In the genomic region with DNA sequence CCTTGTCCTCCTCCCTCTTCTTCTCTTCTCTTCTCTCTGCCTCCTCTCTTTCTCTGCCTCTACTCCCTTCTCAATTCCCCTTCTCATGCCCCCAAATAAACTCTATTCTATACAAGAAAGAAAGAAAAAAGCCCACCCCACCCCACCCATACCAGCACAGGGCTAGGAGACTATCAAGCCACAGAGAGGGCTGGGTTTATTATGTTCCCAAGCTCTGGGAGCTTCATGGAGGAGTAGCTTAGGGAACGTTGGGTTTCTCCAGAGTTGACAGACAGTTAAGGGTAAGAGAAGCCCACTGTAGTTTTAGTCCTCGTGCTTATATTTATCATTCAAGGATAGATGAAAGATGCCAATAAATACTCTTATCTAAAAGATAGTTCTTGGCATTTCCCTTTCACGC, we compare ENCODE assay signal across 7 mouse cellular contexts.
DNase-seq lines count a peak whose midpoint lies in the region; ATAC-seq and TF ChIP-seq lines count a peak whose summit lies in the region.

No protein-coding gene starts in this region.

- no peak overlapping the region for H3K27ac ChIP-seq in hindbrain, postnatal 0 days
- no peak overlapping the region for H3K27ac ChIP-seq in hindbrain, embryonic 12.5 days
- no peak overlapping the region for H3K27ac ChIP-seq in embryonic facial prominence, embryonic 13.5 days
- H3K27ac ChIP-seq in forebrain, embryonic 12.5 days = no peak overlapping the region
- H3K27ac ChIP-seq in midbrain, embryonic 13.5 days = no peak overlapping the region

- ATAC-seq in hindbrain, postnatal 0 days = peak; percentile 50
- no peak for ATAC-seq in hindbrain, embryonic 12.5 days (ENCODE audit: low FRiP score)
- ATAC-seq in embryonic facial prominence, embryonic 13.5 days (ENCODE audit: insufficient number of reproducible peaks, insufficient read depth, low FRiP score, low TSS enrichment, low read depth) = no peak
- ATAC-seq in forebrain, embryonic 12.5 days (ENCODE audit: low FRiP score) = peak; percentile 17; the same call in 1 of the 2 replicates
- peak; percentile 45 for ATAC-seq in midbrain, embryonic 13.5 days

- no peaks in the 10 kb centered on the region for H3K27me3 ChIP-seq in hindbrain, postnatal 0 days (ENCODE audit: insufficient read depth, low read length)
- H3K27me3 ChIP-seq in hindbrain, embryonic 12.5 days = peaks cover 37% of the 10 kb centered on the region
- H3K27me3 ChIP-seq in embryonic facial prominence, embryonic 13.5 days = peaks cover 36% of the 10 kb centered on the region
- peaks cover 51% of the 10 kb centered on the region for H3K27me3 ChIP-seq in forebrain, embryonic 12.5 days
- H3K27me3 ChIP-seq in midbrain, embryonic 13.5 days = peaks cover 45% of the 10 kb centered on the region

- no peak overlapping the region for H3K9ac ChIP-seq in hindbrain, postnatal 0 days (replicated peaks; ENCODE audit: low read length)
- H3K9ac ChIP-seq in hindbrain, embryonic 12.5 days = no peak overlapping the region
- H3K9ac ChIP-seq in embryonic facial prominence, embryonic 13.5 days = no peak overlapping the region
- no peak overlapping the region for H3K9ac ChIP-seq in forebrain, embryonic 12.5 days
- H3K9ac ChIP-seq in midbrain, embryonic 13.5 days (replicated peaks) = no peak overlapping the region

- no peak for TF ChIP-seq CTCF in hindbrain, postnatal 0 days (IDR thresholded peaks at IDR 0.05; ENCODE audit: low read depth)

- no peaks in the 10 kb centered on the region for H3K9me3 ChIP-seq in hindbrain, postnatal 0 days (ENCODE audit: low read length)
- no peaks in the 10 kb centered on the region for H3K9me3 ChIP-seq in hindbrain, embryonic 12.5 days (replicated peaks)
- H3K9me3 ChIP-seq in embryonic facial prominence, embryonic 13.5 days = no peaks in the 10 kb centered on the region
- no peaks in the 10 kb centered on the region for H3K9me3 ChIP-seq in forebrain, embryonic 12.5 days
- H3K9me3 ChIP-seq in midbrain, embryonic 13.5 days = no peaks in the 10 kb centered on the region

- no peaks in the 10 kb centered on the region for H3K36me3 ChIP-seq in hindbrain, postnatal 0 days (ENCODE audit: insufficient read depth, low read length)
- H3K36me3 ChIP-seq in hindbrain, embryonic 12.5 days = no peaks in the 10 kb centered on the region
- H3K36me3 ChIP-seq in embryonic facial prominence, embryonic 13.5 days = no peaks in the 10 kb centered on the region
- no peaks in the 10 kb centered on the region for H3K36me3 ChIP-seq in forebrain, embryonic 12.5 days (replicated peaks)
- H3K36me3 ChIP-seq in midbrain, embryonic 13.5 days = no peaks in the 10 kb centered on the region

- no peaks in the 10 kb centered on the region; the same call in 1 of the 2 replicates for H3K4me1 ChIP-seq in hindbrain, postnatal 0 days (ENCODE audit: insufficient read depth, low read length)
- H3K4me1 ChIP-seq in hindbrain, embryonic 12.5 days = 0 out of 2 replicates have a peak, but pooled peaks cover 5% of the 10 kb centered on the region
- peaks cover 15% of the 10 kb centered on the region for H3K4me1 ChIP-seq in embryonic facial prominence, embryonic 13.5 days
- H3K4me1 ChIP-seq in forebrain, embryonic 12.5 days = peaks cover 5% of the 10 kb centered on the region; the same call in 1 of the 2 replicates
- H3K4me1 ChIP-seq in midbrain, embryonic 13.5 days (replicated peaks) = peaks cover 6% of the 10 kb centered on the region

- 14% methylated on average over 3 of the region's 3 CpGs for WGBS in hindbrain, postnatal 0 days
- 13% methylated on average over 3 of the region's 3 CpGs for whole genome bisulfite sequencing in hindbrain, embryonic 12.5 days
- 14% methylated on average over 3 of the region's 3 CpGs for WGBS in embryonic facial prominence, embryonic 13.5 days
- 18% methylated on average over 3 of the region's 3 CpGs for WGBS in forebrain, embryonic 12.5 days
- WGBS in midbrain, embryonic 13.5 days = 15% methylated on average over 3 of the region's 3 CpGs

- H3K4me3 ChIP-seq in hindbrain, postnatal 0 days (ENCODE audit: low read length) = no peak overlapping the region
- H3K4me3 ChIP-seq in hindbrain, embryonic 12.5 days = no peak overlapping the region
- 0 out of 2 replicates have a peak overlapping the region, but pooled peaks have one; percentile 48 for H3K4me3 ChIP-seq in embryonic facial prominence, embryonic 13.5 days
- H3K4me3 ChIP-seq in forebrain, embryonic 12.5 days (replicated peaks) = no peak overlapping the region
- no peak overlapping the region for H3K4me3 ChIP-seq in midbrain, embryonic 13.5 days (replicated peaks)

- peak overlapping the region; percentile 79 for H3K4me2 ChIP-seq in hindbrain, postnatal 0 days (ENCODE audit: low read depth, low read length)
- H3K4me2 ChIP-seq in hindbrain, embryonic 12.5 days (replicated peaks) = no peak overlapping the region
- H3K4me2 ChIP-seq in embryonic facial prominence, embryonic 13.5 days = peak overlapping the region; percentile 71; the same call in 1 of the 2 replicates
- H3K4me2 ChIP-seq in forebrain, embryonic 12.5 days = peak overlapping the region; percentile 70; the same call in 1 of the 2 replicates
- H3K4me2 ChIP-seq in midbrain, embryonic 13.5 days (replicated peaks) = no peak overlapping the region

- DNase-seq in hindbrain, postnatal 0 days (ENCODE audit: low spot score) = no peak
- no peak for DNase-seq in adrenal gland, adult (ENCODE audit: inconsistent age in 2 of 2, low spot score in 1 of 2)
- DNase-seq in cerebellum, adult 11-12 months = no peak

Comparison
In these comparisons a context has a peak if more than half of its experiments do, and no peak if none do; other contexts are left out.
1. ATAC-seq: peak in hindbrain, postnatal 0 days (single experiment), forebrain, embryonic 12.5 days (single experiment) and midbrain, embryonic 13.5 days (single experiment); none in hindbrain, embryonic 12.5 days (single experiment) and embryonic facial prominence, embryonic 13.5 days (single experiment).
2. H3K4me2 ChIP-seq: peak in hindbrain, postnatal 0 days (single experiment), embryonic facial prominence, embryonic 13.5 days (single experiment) and forebrain, embryonic 12.5 days (single experiment); none in hindbrain, embryonic 12.5 days (single experiment) and midbrain, embryonic 13.5 days (single experiment).